Mouse (Mus musculus) B cell, adult 2 months (primary cell): ENCODE data around the gene Tmem260.

ENCODE experiments used
- DNase-seq, 2 experiments: peaks; one replicate each; pipeline ENCODE4 v3.0.0; 2022

The Tmem260 gene

DNA sequence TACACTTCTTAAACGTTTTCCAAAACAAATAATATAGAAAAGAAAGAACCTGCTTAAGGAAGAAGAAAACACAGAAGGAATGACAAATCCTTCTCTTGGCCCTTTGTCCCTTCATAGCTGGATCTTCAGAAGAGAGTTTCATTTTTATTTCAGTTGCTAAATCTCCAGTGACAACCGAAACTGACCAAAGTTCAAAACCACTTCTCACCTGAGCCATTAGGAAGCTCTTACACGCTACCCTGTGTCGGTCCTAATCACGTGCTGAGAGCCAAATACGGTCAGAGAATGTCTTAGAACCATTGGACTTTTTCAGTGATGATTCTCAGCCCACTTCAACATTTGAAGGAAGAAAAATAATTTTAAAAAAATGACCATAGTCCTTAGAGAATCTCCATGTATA, 36.8 kb downstream of the Tmem260 start:
- DNase-seq = no peak

DNA sequence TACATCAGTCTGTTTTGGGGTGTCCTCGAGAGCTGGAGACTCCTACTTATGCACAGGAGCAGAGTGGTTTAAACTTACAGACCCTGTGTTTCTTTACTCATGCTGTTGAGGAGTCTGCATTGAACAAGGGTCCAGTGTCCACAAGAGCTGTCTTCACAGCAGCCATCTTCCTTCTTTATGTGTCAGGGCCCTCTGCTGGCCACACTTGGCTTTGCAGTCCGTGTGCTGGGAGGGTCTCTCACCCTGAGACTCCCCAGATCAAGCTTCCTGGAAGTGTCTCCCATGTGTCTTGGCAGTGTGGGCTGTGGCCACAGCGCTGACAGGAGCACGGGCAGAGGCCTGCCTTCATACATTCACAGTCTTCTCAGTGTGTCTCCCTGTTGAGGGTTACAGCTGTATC, 48.0 kb downstream of the Tmem260 start:
- peak; percentile 41 to 46 for DNase-seq

DNA sequence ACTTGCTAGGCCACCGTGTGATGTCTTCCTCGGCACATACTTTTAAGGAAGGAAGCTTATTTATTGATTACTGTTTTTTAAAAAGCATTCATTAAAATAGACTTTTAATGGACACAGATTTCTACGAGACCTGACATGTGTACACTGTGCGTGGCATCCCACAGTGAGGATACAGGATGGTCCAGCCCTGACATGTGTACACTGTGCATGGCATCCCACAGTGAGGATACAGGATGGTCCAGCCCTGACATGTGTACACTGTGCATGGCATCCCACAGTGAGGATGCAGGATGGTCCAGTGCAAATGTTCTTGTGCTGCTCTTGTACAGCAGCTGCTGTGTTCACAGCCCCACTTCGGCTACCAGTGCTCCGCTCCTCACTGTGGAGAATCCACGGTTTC, 56.6 kb downstream of the Tmem260 start:
- DNase-seq = no peak

GRCm38 (mm10) chr14:48503691-48504565, 58.0 kb downstream of the Tmem260 start:
- no peak for DNase-seq

- DNase-seq = no peak
Observed at GRCm38 (mm10) chr14:48504566-48504950, 58.6 kb downstream of the Tmem260 start.

DNA sequence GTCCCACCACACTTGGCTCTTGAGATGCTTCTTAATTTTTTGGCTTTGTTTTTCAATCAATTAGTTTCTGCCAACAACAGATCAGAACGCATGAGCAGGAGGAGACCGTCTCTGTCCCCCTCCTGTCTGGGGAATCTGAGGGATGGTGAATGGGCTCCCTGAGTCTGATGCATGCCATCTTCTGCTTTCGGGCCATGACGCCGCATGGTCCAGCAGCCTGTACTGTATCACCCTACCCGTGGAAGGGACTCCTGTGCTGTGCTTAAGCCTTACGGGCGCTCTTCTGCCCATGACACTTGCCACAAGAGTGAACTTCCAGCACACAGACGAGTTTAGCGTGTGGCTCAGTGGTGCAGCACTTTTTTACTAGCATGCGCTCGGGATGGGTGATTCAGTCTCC, 59.7 kb downstream of the Tmem260 start:
- DNase-seq = no peak

- no peak for DNase-seq
Observed at GRCm38 (mm10) chr14:48507376-48507775, 61.5 kb downstream of the Tmem260 start.

DNA sequence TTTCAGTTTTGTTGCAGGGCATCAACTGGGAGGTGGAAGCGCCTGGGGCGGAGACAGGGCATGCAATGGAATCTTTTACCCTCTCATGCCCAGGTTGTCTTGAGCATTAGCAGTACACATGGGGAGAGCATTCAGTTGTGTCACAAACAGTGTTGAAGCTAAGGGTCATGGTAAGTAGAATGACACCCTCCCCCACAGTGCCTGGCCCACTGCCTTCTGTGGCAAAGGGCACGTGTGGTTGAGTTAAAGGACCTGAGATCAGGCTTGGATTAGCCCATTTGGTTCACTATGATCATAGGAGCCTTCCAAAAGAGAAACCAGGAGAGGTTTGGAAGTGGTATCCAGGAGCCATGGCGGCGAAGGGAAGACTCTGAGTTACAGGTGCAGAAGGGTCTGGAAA, 63.2 kb downstream of the Tmem260 start:
- DNase-seq = no peak

DNA sequence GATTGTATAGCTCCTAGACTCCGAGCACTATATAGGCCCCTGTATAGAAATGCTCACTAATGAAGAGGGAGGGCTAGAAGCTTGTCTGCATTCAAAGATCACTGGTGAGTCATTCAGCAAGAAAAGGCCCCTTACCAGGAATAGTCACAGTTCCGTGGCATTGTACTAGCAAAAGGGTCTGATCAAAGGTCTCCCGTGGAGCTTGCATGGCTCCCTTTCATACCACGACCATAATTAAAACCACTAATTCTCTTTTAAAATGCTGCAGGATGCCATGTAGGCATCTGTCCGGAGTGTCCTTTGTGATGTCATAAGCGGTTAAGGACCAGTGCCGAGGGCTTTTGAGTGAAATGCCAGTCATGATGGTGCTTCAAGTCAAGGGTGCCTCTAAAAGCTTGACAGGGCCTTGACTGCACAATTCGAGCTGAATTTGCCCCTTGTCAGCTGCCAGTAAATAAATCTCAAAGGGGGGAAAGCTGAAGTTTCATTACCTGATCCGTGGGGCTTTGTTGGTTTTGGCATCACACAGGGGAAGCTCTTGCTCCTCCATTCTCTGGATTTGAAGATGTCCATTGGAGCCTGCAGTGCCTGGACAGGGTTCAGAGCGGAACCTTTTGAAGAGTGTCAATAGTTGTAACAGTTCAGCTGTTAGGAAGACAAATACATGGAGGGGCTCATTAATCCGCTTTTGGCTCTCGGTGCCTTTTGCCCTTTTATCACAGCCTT, 67.3 kb downstream of the Tmem260 start:
- DNase-seq = no peak

DNA sequence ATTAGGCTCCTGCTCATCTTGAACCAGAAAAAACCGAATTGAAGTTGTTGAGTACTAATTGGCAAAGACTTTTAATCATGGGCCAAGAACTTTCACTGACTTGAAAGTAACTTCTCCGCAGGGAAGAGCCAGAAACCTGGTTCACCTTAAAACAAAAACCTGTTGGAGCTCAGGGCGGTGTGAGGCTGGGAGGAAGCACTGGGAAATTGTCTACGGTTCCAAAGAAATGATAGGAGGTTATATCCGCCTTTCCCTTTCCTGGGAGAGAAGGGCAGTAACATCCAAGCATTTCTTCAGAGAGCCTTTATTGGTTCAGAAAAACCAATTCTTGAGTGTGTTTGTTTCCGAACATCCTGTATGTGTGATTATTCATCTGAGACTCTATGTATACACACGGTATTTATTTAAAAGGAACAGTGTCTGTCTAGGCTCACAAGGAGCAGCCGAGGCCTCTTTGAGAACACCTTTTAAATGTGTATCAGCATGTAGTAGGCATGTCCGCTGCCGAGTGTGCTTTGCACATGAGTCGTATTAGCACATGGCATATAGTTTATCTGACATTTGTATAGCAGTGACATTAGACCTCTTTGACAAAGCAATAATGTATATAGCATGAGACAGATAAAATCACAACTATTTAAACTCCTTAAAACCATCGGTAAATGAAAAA, 68.0 kb downstream of the Tmem260 start:
- DNase-seq = no peak

GRCm38 (mm10) chr14:48514620-48515019, 68.7 kb downstream of the Tmem260 start:
- DNase-seq = no peak

DNA sequence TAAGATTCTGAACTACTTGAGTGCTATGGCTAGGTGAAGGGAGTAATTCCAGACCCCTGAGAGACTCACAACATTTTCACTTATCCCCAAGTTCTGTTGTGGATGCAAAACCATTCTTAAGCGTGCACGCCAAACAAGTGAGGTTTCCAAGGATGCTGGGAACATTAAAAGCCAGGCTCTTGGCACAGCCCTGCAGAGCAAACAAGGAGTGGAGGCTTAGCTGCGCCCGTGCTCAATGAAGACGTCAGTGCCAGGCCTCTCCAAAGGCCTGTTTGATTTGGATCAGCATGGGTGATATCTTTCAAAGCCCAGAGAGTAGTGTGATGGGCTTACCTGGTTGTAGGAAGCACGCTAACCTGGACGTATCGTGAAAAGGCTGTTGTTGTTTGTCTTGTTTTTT, 69.6 kb downstream of the Tmem260 start:
- no peak for DNase-seq

- no peak for DNase-seq
Observed at GRCm38 (mm10) chr14:48523361-48523760, 77.4 kb downstream of the Tmem260 start.

DNA sequence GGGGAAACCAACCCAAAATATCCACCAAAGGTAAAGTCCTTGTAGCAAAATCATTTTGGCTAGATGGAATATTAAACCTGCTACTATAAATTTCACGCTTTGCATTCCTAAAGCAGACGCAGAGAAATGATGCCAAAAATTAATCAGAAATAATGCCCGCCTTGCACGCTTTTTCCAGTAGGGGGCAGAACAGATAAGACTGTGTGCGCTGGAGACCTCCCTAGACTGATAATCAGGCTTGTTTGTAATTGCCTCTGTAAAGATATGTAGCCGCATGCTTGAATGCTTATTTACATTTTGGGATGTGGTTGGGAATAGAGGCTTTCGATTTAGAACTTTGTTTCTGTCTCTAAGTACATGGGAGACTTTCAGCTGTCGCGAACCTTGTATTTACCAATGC, 78.2 kb downstream of the Tmem260 start:
- DNase-seq = peak; percentile 15 to 18

- no peak for DNase-seq
Observed at GRCm38 (mm10) chr14:48525055-48525454, 79.1 kb downstream of the Tmem260 start.

GRCm38 (mm10) chr14:48530629-48531028, 84.7 kb downstream of the Tmem260 start:
- no peak for DNase-seq

DNA sequence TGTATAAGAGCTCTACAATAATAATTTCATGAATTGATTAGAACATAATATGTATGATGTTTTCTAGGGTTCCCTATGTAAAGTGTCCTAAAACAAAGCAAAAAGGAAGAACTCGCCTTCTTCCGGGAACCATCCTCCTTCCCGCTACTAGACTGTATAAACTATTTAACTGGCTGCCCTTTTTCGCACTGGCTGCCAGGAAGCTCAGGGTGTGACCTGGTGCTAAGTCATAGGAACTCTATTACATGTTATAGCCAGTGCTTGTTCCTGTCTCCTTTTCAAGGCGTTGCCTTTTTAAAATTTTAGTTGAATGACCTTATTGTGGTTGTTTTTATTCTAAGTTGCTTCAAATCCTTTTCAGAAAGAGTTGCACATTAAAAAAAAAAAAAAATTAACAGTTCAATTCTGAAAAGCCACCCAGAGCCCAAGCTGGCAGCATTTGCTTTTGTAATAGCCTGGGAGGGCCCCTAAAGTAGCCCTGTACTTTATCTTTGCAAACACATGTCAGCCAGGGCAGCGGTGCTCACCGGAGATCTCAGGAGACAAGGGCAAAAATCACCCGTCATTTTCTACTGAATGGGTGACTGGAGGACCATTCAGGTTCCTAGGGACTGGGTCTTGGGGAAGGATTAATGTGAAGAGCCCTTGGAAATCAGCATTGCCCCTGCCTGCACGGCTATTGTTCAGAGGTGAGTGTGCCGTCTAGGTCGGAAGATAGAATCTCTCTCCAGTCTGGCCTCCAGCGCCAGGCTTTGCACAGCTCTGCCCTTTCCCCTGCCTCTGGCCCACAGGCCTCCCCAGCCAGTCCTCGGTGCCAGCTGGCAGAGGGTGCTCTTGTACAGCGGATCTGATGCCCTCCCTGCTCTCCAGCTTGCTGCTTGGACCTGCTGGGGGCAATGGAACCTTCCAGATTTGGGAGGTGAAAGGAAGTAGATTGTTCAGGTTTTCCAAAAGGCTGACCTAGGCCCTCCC, 92.2 kb downstream of the Tmem260 start:
- no peak for DNase-seq

- no peak for DNase-seq
Observed at GRCm38 (mm10) chr14:48545166-48545565, 99.2 kb downstream of the Tmem260 start.

DNA sequence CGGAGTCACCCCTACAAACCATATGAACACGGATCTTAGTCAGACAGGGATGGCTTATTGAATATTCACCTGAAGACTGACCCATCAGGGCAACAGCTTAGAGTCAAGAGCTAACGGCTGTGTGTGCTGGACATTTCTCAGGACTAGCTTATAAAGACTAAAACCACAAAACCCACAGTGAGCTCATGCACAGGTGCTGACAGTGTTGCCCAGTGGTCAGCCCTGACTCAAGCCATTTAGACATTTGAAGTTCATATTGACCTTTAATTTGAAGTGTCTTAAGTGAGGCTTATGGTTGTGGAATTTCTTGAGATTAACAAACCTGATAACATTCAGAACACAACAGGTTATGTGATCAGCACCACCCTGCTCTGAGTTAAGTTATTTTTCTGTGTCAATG, 100.1 kb downstream of the Tmem260 start:
- DNase-seq = no peak

DNA sequence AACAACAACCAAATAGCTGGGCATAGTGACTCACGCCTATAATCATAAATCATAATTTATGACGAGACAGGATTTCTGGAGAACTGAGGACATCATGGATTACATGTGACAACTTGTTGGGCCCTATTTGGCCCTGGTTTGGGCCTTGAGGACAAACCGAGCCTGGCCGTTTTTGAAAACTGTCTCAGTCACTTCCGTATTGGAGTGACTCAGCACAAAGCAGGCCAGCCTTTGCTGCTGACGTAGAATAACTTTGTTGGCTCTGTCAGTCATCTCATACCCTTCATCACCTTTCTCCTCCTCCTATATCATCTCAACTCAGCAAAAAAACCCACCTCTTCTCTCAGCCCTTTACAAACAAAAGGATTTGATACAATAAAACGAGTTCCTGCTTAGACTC, 103.8 kb downstream of the Tmem260 start:
- no peak for DNase-seq

DNA sequence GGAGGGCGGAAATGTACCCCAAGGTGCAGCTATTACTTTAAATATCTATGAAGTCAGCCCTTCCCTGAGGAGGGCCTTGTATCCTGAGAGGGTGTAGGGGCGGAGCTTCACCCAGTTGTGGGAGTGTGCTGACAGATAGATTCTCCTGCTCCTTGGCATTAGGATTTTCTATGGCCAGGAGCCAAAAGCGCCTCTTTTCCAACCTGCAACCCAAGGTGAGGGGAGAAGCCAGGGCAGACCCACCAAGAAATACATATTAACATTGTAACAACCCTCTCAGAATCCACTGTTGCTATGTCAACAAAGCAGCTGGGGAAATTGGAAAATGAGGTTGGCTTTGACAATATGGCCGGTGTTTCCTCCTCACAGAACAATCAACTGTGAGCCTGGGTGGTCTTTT, 107.3 kb downstream of the Tmem260 start:
- no peak for DNase-seq

GRCm38 (mm10) chr14:48553754-48554153, 107.8 kb downstream of the Tmem260 start:
- DNase-seq = no peak

- DNase-seq = no peak
Observed at GRCm38 (mm10) chr14:48558975-48559374, 113.1 kb downstream of the Tmem260 start.
